Mouse (Mus musculus) gastrocnemius, postnatal 25 days (tissue): ENCODE data around the gene Zfp791. TPM values are rescaled to one million over a fixed set of nuclear protein-coding genes. Genes with fewer than 3 reads are reported as not detected.
"Not testable (repeated sequence)": the region's sequence is repeated elsewhere in the genome, so short reads cannot be mapped to it uniquely, and the experiment has no call there.

Experiments
- DNase-seq: peaks from one replicate; pipeline ENCODE4 v3.0.0; 2022
- long read RNA-seq, 2 experiments: library from polyadenylated mRNA; stranded (forward); transcript quantifications; one replicate each; pipeline ENCODE4 v2.0.0; 2021
- total RNA-seq, 2 experiments: library from RNA; stranded (reverse); gene quantifications; 1 replicate in 1 of 2; 2 replicates in 1 of 2; pipeline ENCODE4 v1.2.3; 2021

The Zfp791 gene
- total RNA-seq = 1 to 10 TPM in 1 of 2 experiments, under 1 TPM in 1; 1.00 to 1.4 TPM
- long read RNA-seq, experiment 1, partial matches to known transcripts = 1 of 1 reads
- long read RNA-seq, experiment 1, other reads (novel, unspliced or antisense) = 0 of 1 reads
- long read RNA-seq, experiment 2 = 0 reads

GRCm38 (mm10) chr8:85122995-85123394 lies at the start of gene Zfp791:
TSS of gene Zfp791 (minus strand) at chr8:85123095.
- DNase-seq = no peak

DNA sequence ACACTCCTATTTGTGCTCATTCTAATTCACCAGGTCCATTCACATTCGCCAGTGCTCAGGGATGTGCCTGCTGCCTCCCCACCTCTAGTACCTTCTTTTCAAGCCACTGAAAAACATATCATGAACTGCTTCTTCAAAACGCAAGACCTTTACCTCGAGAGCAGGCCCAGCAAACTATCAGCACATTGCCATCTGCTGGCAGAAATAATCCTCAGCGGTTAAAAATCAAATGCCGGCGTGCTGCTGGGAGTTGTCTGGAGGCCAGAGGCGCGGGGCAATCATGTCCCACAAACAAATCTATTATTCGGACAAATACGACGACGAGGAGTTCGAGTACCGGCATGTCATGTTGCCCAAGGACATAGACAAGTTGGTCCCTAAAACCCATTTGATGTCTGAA lies 48.4 kb upstream of the Zfp791 start:
- DNase-seq = no peak

GRCm38 (mm10) chr8:85151624-85152023 lies 28.7 kb upstream of the Zfp791 start, which contains the start of gene Cks1brt:
TSS of gene Cks1brt (plus strand) at chr8:85151924.
- no peak for DNase-seq

DNA sequence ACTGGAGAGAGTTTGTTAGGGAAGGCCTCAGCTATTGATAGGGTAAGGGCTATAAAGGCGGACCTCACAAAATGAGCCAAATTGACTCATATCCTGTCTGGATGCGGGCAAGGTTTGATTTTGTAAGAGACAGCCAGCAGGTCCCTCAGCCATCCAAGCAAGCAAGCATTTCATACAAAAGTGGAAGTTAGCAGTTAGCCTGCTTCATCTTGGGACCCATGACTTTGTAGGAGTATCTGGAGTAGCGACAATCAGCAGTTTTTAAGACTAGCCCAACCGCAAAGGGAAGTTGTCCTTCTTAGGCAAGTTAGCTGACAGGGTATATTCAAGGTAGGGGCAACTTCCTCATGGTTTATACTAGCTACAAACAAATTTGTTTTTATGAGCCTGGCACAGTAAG lies 19.6 kb upstream of the Zfp791 start:
- DNase-seq = no peak

DNA sequence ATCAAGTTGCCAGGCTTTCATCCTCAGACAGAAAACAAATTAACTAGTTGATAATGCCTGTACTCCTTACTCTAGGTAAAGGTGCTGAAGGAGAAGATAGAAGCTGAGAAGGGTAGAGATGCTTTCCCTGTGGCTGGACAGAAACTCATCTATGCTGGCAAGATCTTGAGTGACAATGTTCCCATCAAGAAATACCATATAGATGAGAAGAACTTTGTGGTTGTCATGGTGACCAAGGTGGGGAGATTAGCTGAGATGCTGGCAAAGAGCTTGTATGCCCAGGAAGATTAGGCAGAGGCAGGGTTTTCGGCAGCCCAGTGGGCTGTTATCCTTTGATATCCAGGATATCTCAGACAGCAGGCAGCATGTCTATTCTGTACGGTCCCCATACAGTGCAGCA lies 12.8 kb upstream of the Zfp791 start:
- DNase-seq = not testable (repeated sequence)

DNA sequence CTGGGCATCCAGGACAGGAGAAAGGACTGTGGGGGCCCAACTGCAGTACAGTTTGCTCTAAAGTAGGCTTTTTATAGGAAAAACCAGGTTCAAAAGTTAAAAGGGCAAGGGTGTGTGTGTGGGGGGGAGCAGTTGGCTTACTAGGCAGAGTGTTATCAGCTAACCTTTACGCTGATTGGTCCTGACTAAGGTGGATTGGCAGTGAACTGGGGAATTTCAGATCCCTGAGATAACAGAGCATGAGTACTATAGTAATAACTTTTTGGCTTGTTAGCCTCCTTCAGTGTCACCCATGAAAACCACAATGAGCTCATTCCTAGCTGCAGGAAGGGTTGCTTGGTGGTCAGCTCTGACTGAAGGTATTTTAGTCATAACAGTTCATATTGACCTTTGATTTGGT lies 9.4 kb upstream of the Zfp791 start:
- no peak for DNase-seq

DNA sequence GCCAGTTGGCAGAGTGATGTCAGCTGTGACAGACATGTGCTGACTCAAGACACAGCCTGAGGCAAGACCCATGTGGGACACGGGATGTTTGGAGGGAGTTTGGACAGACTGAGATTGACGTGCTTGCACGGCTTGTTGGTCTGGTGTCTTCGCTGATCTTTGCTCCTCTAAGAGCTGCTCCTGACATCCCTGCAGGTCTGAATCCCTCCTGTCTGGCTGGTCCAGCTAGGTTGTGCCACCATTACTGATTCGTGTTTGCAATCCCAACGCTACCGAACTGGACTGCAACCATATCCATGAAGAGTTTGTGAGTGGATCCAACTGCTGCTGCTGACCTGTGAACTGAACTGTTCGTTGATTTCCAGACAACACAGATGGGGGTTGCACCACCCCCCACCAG lies 796 bp upstream of the Zfp791 start:
- DNase-seq = no peak

DNA sequence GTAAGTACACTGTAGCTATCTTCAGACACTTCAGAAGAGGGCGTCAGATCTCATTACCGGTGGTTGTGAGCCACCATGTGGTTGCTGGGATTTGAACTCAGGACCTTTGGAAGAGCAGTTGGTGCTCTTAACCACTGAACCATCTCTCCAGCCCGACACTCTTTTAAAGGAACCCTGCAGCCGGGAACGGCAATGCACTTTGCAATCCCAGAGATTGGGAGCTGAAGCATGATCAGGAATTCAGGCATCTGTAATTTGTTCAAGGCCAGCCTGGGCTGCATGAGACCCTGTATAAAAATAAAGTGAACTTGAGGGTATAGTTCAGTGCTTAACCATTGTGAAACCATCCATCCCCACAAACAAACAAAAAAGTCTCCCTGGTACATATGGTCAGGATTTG lies 2.6 kb downstream of the Zfp791 start:
- DNase-seq = not testable (repeated sequence)

DNA sequence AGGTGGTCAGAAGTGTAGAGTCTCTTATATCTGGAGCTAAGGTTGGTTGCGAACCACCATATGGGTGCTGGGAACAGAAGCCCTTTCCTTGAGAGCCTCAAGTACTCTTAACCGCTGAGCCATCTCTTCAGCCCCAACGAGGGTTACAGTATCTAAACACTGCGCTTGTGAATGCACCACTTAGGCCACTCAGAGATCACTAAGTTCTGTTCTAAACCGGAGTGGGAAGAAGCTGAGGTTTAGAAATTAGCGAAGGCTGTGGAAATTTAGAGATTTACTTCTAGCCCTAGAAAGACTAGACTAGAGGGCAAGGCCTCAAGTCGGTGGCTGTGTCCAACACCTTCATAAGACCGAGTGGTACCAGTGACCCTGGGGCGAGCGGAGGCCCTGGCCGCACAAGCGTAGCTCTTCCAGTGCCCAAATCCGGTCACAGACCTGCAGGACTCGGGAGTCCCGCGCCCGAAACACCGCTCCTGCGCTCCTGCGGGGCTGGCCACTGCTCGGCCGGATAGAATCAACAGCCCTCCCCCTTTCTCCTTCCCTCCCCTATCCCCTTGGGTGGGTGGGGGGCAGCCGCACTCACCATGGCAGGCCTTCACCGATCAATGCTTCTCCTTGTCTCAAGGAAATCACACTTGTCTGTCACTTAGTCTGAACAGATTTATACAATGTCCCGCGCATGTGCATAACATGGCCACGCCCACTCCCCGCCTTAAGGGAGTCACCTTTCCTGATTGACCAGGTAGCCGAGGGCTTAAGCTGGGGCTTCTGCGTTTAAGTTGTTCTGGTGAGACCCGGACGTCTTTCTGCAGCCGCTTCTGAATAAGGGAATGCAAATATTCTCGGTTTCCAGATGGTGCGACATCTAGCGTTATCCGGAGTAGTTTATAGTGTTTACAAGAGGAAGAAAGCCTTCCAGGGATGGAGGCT lies 3.6 kb downstream of the Zfp791 start:
- DNase-seq = peak; percentile 47

GRCm38 (mm10) chr8:85116984-85117383 lies 5.9 kb downstream of the Zfp791 start:
- DNase-seq = no peak

DNA sequence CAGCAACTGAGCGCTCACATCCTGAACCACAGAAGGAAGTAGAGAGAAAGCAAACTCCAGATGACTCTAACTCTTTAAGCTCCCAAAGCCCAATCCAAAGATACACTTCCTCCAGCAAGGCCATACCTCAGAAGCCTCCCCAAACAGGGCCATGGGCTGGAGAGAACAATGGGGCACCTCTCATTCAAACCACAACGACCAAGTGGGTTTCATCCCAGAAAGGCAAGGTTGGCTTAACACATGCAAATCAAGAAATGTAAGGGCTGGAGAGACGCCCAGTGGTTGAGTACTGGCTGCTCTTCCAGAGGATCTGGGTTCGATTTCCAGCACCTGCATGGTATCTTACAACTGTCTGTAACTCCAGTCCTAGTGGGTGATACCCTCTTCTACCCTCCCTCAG lies 7.4 kb downstream of the Zfp791 start:
- no peak for DNase-seq

- no peak for DNase-seq
These were observed 9.7 kb downstream of the Zfp791 start for GRCm38 (mm10) chr8:85113241-85113640.

DNA sequence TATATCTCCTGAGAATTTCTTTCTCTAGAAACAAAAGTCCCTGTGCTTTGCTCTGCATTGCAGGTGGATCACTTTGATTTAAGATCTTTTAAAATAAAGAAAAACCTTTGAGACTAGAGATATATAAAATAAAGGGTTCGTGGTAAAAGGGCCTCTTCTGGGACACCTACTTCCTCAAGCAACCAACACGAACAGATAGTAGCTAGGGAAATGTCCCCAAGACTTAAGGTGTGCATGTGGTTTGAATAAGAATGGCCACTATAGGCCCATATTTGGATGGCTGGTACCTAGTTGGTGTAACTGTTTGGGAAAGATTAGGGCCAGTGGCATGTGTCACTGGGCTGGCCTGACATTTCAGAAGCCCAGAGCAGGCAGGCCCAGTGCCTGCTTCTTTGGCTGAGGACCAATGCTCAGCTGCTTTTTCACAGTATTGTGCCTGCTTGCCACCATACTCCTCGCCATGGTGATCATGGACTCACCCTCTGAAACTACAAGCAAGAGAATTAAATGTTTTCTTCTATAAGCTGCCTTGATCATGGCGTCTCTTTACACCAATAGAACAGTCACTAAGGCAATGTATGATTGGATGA lies 22.7 kb downstream of the Zfp791 start:
- no peak for DNase-seq

GRCm38 (mm10) chr8:85096850-85097249 lies 26.0 kb downstream of the Zfp791 start:
- DNase-seq = no peak

- no peak for DNase-seq
These were observed 26.7 kb downstream of the Zfp791 start for GRCm38 (mm10) chr8:85096196-85096595.

DNA sequence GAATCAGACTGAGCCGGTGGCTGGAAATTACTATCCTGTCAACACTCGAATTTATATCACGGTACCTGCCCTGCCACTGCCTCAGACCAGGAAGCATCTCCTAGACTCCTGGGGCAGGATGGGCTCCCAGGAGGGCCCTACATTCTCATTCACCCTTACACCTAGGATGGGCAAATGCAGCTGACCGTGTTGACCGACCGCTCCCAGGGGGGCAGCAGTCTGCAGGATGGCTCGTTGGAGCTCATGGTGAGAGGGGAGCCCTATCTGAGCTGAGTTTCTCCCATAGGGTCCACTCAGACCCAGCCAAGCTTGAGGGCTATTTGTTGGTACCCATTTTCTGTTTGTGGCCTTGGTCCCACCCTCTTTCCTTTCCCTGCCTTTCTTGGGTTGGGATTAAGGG lies 27.3 kb downstream of the Zfp791 start:
- no peak for DNase-seq

- DNase-seq = no peak
These were observed 27.8 kb downstream of the Zfp791 start for GRCm38 (mm10) chr8:85095051-85095450.

DNA sequence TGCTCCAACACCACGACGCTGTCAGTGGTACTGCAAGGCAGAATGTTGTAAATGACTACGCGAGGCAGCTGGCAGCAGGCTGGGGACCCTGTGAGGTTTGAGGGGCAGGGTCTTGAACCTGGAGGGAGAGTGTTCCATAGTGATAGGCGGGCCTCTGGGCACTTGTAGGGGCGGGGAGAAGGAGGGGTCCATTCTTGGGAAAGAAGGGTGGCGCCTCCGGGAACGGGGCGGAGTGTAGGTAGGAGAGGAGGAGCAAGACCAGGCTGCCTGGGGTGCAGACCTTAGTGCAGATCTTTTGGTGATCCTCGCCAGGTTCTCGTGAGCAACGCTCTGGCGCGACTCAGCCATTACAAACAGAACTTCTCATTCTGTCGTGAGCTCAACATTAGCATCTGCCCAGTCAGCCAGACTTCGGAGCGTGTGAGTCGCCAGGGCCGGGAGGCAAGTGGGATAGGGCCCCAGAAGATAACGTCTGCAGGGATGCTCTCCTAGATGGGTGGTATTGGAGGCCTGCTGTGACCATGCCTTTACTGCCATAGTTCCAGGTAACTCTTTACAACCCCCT lies 31.3 kb downstream of the Zfp791 start:
- no peak for DNase-seq

- DNase-seq = no peak
These were observed 32.0 kb downstream of the Zfp791 start for GRCm38 (mm10) chr8:85090856-85091255.

DNA sequence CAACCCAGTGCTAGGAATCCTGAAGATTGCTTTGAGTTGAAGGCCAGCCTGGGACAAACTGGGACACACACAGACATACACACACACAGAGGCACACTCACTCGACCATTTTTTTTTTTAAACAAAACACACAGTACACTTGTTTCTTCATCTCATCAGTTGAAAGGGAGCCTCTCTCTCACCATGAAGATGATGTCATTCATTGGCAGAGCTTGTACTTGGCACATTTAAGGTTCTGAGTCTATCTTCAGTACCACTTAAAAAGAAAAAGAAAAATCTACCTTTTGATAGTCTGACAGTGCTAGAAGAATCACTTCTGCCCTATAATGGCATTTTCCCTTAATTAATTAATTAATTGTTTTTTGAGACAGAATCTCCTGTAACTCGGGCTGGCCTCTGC lies 34.1 kb downstream of the Zfp791 start:
- no peak for DNase-seq

- DNase-seq = no peak
These were observed 36.7 kb downstream of the Zfp791 start for GRCm38 (mm10) chr8:85086238-85086637.

- no peak for DNase-seq
These were observed 38.3 kb downstream of the Zfp791 start for GRCm38 (mm10) chr8:85084633-85085032.
